Mouse (Mus musculus) lung, embryonic 14.5 days (tissue): ENCODE results near the gene Amer2. TPM values are rescaled to one million over a fixed set of nuclear protein-coding genes. Genes with fewer than 3 reads are reported as not detected.

Source experiments
- ATAC-seq: fragments of 200-750 bp; cut with Nextera tagmentation; 2 replicates; pipeline ENCODE4 v1.8.0; 2017; ENCODE audit warnings: mild to moderate bottlenecking, moderate TSS enrichment, moderate library complexity; ENCODE audit not compliant: insufficient read depth
- DNase-seq: peaks from one replicate; pipeline ENCODE4 v3.0.0-alpha.2; 2015
- H3K27ac ChIP-seq: fragments of 300-500 bp; sonication (generic); 2 replicates; pipeline ENCODE4 v1.5.1; 2014; ENCODE audit warnings: low read depth, mild to moderate bottlenecking, moderate library complexity
- H3K27me3 ChIP-seq: fragments of 300-500 bp; sonication (generic); 2 replicates; pipeline ENCODE4 v1.6.1; 2014; ENCODE audit warnings: low read length, control low read depth; ENCODE audit not compliant: insufficient read depth
- H3K36me3 ChIP-seq: fragments of 300-500 bp; sonication (generic); 2 replicates; pipeline ENCODE4 v1.6.1; 2014; ENCODE audit warnings: control low read depth; ENCODE audit not compliant: insufficient read depth
- H3K4me1 ChIP-seq: fragments of 300-500 bp; sonication (generic); 2 replicates; pipeline ENCODE4 v1.6.1; 2014; ENCODE audit warnings: antibody characterized with exemption, control low read depth; ENCODE audit not compliant: insufficient read depth
- H3K4me2 ChIP-seq: fragments of 300-500 bp; sonication (generic); 2 replicates; pipeline ENCODE4 v1.6.1; 2014; ENCODE audit warnings: mild to moderate bottlenecking
- H3K4me3 ChIP-seq: fragments of 300-500 bp; sonication (generic); 2 replicates; pipeline ENCODE4 v1.5.1; 2014; ENCODE audit warnings: low read depth, low read length
- H3K9ac ChIP-seq: fragments of 300-500 bp; sonication (generic); 2 replicates; pipeline ENCODE4 v1.6.1; 2014
- H3K9me3 ChIP-seq: fragments of 300-500 bp; sonication (generic); 2 replicates; pipeline ENCODE4 v1.6.1; 2016; ENCODE audit warnings: low read depth, low read length, control low read depth
- CTCF ChIP-seq: IDR thresholded peaks from 2 replicates; pipeline ENCODE4 v1.5.1; 2016; ENCODE audit warnings: antibody characterized with exemption, low read depth
- WGBS: fragments of 180-500 bp; shearing (Covaris S2); extraction: QIAGEN DNeasy Blood & Tissue Kit; methylation state at CpG from one replicate; pipeline ENCODE4 v1.1.7; 2014; 5-methylcytosine and 5-hydroxymethylcytosine counted together
- polyA plus RNA-seq: library from polyadenylated mRNA; unstranded; fragments of >200 nt; fragmentation: Nextera tagmentation; extraction: Ambion mirVana; gene quantifications from 2 replicates; pipeline ENCODE4 v1.2.1, GENCODE M21; 2014

Amer2 gene
- polyA plus RNA-seq, 1 experiment from 2014 or later = 2.0 TPM

DNA sequence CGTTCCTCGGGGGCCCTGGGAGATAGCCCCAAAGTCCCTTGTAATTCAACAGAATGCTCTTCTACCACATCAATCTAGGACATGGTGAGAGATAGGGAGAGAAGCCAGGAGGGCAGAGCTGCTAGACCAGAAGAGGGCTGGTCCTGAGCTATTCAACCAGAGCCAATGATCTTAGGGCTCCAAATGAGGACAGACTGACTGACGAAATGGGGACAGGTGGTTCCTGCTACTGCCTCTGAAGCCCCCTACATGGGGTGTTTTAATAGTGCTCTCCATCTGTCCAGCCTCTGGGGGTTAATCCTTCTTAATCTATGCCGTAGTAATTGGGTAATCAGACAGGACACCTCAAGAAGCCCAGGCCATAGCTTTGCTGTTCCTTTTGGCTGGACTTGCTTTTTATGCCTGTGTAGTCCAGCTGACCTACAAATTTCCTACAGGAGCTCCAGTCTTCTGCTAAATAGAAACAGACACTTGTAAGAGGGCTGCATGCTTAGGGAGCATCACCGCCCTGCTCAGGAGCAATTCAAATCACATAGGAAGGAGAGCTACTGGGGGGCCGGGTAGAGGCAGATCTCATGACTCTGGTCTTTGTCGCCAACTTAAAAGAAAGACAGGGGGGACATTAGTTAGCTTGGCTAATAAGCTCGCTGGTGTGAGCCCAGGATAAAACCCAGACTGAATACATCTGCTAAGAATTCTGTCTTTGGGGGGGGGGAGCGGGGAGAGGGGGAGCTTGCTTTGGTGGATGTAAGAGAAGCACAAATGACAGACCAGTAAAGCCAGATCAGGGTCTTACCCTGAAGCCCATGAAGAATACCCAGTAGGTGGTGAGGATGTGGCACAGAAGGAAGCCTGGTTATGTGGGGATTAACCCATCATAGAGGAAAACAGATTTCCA lies 4.0 kb upstream of the Amer2 start:
- Histone ChIP-seq H3K9me3 (no peaks in the 10 kb centered on the region), H3K36me3 (no peaks in the 10 kb centered on the region), H3K27ac (no peak overlapping the region), H3K4me3 (no peak overlapping the region), H3K4me2 (no peak overlapping the region), H3K9ac (no peak overlapping the region), H3K27me3 (no peaks in the 10 kb centered on the region), H3K4me1 (no peaks in the 10 kb centered on the region)
- WGBS = 66% methylated on average over 9 of the region's 9 CpGs
- DNase-seq (no peak), ATAC-seq (no peak)
- TF ChIP-seq CTCF = no peak

- WGBS = 35% methylated on average over 5 of the region's 5 CpGs
- ATAC-seq = no peak
- Histone ChIP-seq H3K4me3 (no peak overlapping the region), H3K27me3 (no peaks in the 10 kb centered on the region), H3K27ac (no peak overlapping the region), H3K9ac (no peak overlapping the region), H3K36me3 (no peaks in the 10 kb centered on the region), H3K4me2 (no peak overlapping the region), H3K4me1 (no peaks in the 10 kb centered on the region), H3K9me3 (no peaks in the 10 kb centered on the region)
- no peak for DNase-seq
- TF ChIP-seq CTCF = no peak
Observed at GRCm38 (mm10) chr14:60369667-60370315, 3.3 kb upstream of the Amer2 start.

GRCm38 (mm10) chr14:60377107-60377506 lies 4.0 kb downstream of the Amer2 start:
- Histone ChIP-seq H3K9ac (no peak overlapping the region), H3K4me2 (peak overlapping the region; percentile 91; the same call in 1 of the 2 replicates), H3K36me3 (no peaks in the 10 kb centered on the region), H3K4me3 (no peak overlapping the region), H3K9me3 (no peaks in the 10 kb centered on the region), H3K4me1 (no peaks in the 10 kb centered on the region), H3K27me3 (peaks cover 30% of the 10 kb centered on the region), H3K27ac (no peak overlapping the region)
- ATAC-seq (no peak), DNase-seq (no peak)
- TF ChIP-seq CTCF = no peak
- 76% methylated on average over 2 of the region's 2 CpGs for WGBS

GRCm38 (mm10) chr14:60377546-60377945 lies 4.5 kb downstream of the Amer2 start:
- Histone ChIP-seq H3K4me1 (no peaks in the 10 kb centered on the region), H3K4me3 (peak overlapping the region; percentile 59), H3K27ac (no peak overlapping the region), H3K36me3 (no peaks in the 10 kb centered on the region), H3K9ac (no peak overlapping the region), H3K4me2 (peak overlapping the region; percentile 91), H3K27me3 (peaks cover 30% of the 10 kb centered on the region), H3K9me3 (no peaks in the 10 kb centered on the region)
- no peak for DNase-seq
- no peak for TF ChIP-seq CTCF
- WGBS = 29% methylated on average over 10 of the region's 10 CpGs
- ATAC-seq = no peak

GRCm38 (mm10) chr14:60378057-60378565 lies 5.1 kb downstream of the Amer2 start:
- no peak for TF ChIP-seq CTCF
- Histone ChIP-seq H3K9ac (peak overlapping the region; percentile 57), H3K4me2 (peak overlapping the region; percentile 91), H3K4me1 (no peaks in the 10 kb centered on the region), H3K9me3 (no peaks in the 10 kb centered on the region), H3K36me3 (no peaks in the 10 kb centered on the region), H3K27ac (no peak overlapping the region), H3K27me3 (peaks cover 30% of the 10 kb centered on the region), H3K4me3 (peak overlapping the region; percentile 59)
- under 1% methylated on average over 52 of the region's 53 CpGs for WGBS
- DNase-seq = peak; percentile 88
- peak; percentile 87 for ATAC-seq

- WGBS = under 1% methylated on average over 76 of the region's 77 CpGs
Observed at GRCm38 (mm10) chr14:60378566-60379322, 5.7 kb downstream of the Amer2 start.

More at GRCm38 (mm10) chr14:60378566-60379322, 5.7 kb downstream of the Amer2 start:
- Histone ChIP-seq H3K36me3 (no peaks in the 10 kb centered on the region), H3K4me2 (peak overlapping the region; percentile 91), H3K27ac (no peak overlapping the region), H3K27me3 (peaks cover 30% of the 10 kb centered on the region), H3K9me3 (no peaks in the 10 kb centered on the region), H3K4me1 (no peaks in the 10 kb centered on the region; the same call in 1 of the 2 replicates), H3K4me3 (peak overlapping the region; percentile 59), H3K9ac (peak overlapping the region; percentile 57)
- DNase-seq (peak; percentile 40), ATAC-seq (peak; percentile 70)
- no peak for TF ChIP-seq CTCF
